Mouse (Mus musculus) left cerebral cortex, adult 11 months (tissue): ENCODE measurements around the gene Gm7247.
A peak's percentile ranks its signal among the peaks of the same experiment; 100 is the strongest.
"Not testable (repeated sequence)": the region's sequence is repeated elsewhere in the genome, so short reads cannot be mapped to it uniquely, and the experiment has no call there.

ENCODE experiments used
- DNase-seq: peaks from one replicate; pipeline ENCODE4 v3.0.0; 2022; ENCODE audit warnings: low spot score

The Gm7247 gene

DNA sequence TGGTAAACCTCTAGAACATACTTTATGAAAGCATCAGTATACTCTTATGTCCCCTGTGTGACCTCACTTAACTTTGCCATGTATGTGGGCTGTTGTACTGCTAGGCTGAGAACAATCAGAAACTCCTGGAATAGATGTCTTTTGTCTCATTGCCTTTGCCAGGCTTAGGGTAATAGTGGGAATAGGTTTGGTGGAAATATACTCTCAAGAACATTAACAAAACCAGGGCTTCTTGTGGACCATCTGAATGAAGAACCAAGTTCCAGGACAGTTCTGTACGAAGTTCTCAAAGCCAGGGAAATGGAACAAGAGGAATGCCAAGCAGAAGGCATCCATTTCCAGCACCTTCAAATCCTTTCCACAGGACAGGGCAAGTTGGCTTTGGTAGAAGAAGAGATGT is at the start of gene Gm7247:
Gene Gm7247, plus strand, starts transcription at position 301 of the 400 bp plus-strand sequence.
- DNase-seq = no peak

DNA sequence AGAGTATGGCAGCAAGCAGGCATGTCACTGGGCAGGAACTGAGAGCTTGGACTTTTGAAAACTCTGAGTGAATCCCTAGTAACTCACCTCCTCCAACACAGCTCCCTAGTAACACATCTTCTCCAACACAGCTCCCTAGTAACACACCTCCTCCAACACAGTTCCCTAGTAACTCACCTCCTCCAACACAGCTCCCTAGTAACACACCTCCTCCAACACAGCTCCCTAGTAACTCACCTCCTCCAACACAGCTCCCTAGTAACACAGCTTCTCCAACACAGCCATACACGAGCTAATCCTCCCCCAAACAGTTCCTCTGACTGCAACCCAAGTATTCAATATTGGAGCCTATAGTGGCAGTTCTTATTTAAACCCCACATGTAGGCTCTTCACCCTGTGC is 37.6 kb upstream of the Gm7247 start:
- no peak for DNase-seq

DNA sequence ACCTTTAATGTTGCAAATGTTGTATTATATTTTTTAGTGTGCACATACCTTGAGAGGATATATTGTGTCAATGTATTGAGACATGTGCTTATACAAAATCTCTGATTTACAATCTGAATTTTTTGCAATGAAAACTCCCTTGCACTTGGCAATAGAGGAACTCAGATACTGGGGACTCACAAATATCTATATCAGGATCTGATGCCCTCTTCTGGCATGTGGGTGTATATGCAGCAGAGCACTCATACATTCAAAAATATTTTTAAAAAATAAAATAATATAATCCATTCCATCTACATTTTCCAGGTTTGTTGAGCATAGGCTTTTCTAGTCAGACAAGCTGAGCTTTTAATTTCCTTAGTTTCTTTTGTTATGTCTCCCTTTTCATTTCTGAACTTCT is 15.5 kb upstream of the Gm7247 start:
- no peak for DNase-seq

DNA sequence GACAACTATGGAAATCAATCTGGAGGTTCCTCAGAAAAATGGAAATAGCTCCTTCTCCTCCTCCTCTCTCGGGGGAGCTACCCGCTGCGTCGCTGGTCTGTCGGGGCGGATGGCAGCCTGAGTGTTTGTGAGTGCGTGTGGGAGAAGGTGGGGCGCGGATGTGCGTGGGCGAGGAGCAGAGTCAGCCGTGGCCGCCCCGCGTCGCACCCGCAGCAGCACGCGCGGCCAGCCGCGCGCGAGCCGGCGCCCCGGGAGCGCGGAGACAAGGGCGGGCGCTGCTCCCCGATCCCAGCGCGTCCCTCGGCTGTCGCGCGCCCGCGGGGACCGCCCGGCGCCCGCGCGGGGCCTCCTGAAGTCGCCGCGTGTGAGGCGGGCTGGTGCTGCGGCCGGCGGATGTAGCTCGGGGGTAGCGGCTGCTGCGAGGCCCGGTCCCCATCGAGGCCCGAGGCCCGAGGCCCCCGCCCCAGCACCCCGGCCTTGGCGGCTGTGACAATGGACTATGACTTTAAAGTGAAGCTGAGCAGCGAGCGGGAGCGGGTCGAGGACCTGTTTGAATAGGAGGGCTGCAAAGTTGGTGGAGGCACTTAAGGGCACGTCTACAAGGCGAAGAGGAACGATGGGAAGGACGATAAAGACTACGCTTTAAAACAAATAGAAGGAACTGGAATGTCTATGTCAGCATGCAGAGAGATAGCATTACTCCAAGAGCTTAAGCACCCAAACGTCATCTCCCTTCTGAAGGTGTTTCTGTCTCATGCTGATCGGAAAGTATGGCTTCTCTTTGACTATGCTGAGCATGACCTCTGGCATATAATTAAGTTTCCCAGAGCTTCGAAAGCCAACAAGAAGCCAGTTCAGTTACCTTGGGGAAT is 3.2 kb upstream of the Gm7247 start:
- DNase-seq = peak; percentile 51

DNA sequence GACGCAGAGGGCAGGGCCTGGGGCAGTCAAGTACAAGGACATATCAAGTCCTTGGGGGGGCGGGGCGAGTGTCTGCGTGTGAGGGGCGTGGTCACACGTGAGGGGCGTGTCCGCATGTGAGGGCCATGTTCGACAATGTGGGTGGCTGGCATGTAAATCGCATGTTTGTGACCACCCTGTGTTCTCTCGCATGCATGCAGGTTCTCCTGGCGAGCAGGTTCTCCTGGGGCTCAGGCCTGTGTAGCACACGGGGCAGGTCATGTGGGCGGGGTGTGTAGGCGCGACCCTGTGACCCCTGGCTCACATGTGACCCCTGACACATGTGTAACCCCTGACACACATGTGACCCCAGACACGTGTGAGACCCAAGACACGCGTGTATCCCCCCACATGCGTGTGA is 21.2 kb downstream of the Gm7247 start:
- no peak for DNase-seq

DNA sequence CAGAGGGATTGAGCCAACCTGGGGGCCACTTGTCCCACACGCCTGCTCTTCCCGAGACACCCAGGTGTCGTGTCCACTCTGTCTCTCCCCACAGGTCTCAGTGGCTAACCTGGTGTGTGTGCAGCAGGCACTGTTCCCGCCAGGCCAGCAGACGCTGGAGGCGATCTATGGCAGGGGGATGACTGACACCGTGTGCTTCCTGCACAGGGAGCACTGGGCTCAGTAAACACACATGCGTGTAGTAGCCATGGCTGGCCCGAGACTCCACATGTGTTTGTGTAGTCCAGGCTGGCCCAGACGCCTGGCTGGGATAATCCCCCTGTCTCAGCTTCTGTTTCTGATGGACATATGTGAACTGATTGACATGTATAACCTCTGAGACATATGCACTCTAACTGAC is 22.8 kb downstream of the Gm7247 start:
- DNase-seq = no peak

DNA sequence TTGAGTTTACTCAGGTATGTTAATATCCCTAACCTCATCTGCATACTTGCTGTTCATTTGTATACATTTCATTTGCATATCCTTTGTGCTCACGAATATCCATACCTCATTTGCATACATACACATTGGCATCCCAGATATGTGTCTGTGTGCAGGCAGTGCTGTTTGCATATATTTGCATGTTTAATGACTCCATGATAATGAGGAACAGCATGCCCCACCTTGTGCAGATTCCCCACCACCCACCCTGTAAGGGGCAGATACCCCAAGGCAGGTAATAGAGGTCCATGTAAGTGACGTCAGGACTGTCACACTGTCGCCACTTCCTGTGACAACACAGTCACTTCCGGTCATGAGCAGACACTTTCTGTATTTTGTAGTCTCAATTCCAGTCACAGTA is 24.2 kb downstream of the Gm7247 start:
- DNase-seq = no peak

DNA sequence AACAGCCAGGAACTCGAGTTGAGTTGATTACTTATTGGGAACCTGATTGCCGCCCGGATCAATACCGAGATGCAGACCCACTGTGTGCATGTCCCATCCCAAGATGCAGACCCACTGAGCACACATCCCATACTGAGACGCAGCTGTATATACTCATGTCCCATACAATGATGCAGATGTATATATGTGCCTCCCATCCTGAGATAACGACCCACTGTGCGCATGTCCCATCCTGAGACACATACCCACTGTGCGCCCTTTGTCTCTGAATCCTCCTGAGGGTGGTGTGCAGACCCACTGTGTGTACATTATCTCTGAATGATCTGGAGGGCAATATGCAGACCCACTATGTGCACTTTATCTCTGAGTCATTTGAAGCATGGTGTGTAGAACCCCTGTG is 26.2 kb downstream of the Gm7247 start:
- DNase-seq = no peak

DNA sequence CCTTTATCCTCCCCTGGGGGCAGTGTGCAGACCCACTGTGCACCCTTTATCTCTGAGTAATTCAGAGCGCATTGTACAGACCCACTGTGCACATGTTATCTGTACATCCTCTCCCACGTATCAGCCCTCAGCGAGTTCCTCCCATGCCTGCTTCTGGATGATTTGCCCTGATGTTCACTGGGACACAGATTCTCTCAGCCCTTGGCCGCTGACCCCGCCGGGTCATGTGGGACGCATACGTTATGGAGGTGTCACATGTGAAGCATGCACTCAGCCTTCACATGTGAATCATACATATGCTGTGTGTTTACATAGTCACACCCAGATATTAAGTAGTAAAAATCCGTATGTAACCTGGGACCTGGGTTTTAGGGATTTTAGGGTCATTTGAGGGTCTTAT is 26.7 kb downstream of the Gm7247 start:
- no peak for DNase-seq

DNA sequence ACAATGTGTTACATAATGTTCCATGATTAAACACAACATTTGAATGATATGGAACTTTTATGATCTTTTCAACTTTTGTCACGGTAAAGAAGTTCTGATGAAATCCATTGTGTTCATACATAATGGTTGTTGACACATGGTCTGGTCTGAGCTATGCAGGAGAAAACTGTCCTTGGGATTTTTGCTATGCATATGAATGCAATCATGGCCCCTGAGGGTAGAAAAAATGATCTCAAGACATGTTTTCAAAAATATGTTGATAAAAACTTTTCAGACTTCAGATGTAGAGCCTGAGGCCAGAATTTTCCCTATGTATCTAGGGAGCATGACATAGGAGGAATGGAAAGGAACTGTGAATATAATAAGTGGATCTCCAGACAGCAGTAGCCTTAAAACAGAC is 49.0 kb downstream of the Gm7247 start, which contains the start of gene Vmn2r88:
Gene Vmn2r88, plus strand, starts transcription at position 301 of the 400 bp plus-strand sequence.
- DNase-seq = no peak

DNA sequence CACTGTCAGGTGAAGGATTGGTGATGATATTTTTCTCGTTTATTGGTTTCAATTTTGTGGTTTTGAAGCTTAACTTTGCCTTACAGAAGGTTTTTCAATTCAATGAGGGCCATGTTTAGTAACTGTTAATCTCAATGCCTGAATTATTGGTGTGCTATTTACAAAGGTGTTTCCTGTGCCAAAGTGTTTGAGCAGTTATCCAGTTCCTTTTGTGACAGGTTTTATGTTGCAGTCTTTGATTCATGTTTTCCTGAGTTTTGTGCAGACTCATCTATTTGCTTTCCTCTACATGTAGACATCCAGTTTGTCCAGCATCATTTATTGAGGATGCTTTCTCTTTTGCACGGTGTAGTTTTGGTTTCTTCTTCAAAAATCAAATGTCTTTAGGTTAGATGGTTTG is 62.3 kb downstream of the Gm7247 start:
- DNase-seq = no peak

DNA sequence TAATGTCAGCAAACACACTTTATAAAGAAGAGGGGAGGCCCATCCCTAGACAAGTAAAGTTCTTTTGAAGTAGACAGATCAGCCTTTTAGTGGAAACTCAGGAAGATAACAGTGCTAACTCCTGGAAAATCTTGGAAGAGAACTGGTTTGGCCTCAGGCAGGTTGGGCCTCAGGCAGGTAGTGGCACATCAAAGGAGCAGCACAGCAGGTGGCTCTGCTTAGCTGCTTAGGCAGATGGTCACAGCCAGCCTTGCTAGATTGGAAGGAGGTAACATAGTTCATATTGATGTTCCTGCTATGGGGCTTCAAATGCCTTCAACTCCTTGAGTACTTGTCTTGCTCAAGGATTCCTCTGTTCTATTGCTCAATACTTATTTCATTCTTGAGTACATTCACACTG is 68.6 kb downstream of the Gm7247 start:
- not testable (repeated sequence) for DNase-seq

DNA sequence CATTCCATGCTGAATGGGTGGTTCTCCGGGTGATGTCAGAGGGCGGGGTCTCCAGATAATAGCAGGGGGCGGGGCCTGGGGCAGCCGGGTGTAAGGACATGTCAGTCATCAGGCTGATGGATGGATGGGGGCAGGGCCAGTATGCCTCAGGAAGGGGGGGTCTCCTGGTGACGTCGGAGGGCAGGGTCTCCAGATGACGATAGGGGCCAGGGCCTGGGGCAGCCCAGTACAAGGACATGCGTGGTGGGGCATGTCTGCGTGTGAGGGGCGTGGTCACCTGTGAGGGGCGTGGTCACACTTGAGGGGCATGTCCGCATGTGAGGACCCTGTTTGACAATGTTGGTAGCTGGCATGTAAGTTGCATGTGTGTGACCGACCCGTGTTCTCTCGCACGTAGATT is 73.0 kb downstream of the Gm7247 start:
- no peak for DNase-seq

DNA sequence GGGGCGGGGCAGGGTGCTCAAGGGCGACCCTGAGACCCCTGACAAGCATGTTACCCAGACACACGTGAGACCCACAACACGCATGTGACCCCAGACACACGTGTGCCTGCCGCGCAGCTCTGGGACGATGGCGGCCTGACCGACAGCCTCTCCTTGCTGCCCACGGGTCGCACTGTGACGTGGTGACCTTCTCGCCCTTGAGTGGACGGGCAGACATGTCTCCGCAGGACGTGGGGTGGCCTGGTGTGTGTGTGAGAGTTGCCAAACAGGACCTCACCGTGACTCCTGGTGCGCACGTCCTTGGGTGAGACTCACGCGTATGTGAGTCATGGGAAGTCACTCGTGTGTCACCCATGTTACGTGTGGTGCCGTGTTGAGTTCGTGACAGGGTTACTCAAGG is 73.5 kb downstream of the Gm7247 start:
- DNase-seq = no peak

DNA sequence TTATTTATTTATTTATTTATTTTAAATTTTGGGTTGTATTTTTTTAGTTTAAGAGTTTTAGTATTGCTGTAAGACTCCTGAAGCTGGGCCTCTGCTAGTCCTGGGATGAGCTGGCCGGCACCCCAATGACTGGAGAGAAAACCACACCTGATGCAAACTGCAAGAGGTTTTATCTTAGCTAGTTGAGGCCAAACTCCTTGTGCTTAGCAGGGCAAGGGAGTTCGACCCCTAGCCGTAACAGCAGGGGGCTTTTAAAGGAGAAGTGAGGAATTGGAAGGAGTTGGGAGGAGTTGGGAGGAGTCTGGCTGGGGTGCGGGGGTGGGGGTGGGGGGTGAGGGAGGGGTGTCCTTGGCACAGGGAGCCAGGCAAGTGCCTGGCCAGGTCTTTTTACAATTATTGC is 77.4 kb downstream of the Gm7247 start:
- DNase-seq = no peak

DNA sequence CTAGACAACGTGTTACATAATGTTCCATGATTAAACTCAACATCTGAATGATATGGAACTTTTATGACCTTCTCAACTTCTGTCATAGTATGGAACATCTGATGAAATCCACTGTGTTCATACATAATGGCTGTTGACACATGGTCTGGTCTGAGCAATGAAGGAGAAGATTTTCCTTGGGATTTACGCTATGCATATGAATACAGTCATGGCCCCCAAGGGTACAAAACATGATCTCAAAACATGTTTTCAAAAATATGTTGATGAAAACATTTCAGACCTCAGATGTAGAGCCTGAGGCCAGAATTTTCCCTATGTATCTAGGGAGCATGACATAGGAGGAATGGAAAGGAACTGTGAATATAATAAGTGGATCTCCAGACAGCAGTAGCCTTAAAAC is 90.0 kb downstream of the Gm7247 start, which contains the start of gene Vmn2r89:
Gene Vmn2r89, plus strand, starts transcription at position 301 of the 400 bp plus-strand sequence.
- not testable (repeated sequence) for DNase-seq

DNA sequence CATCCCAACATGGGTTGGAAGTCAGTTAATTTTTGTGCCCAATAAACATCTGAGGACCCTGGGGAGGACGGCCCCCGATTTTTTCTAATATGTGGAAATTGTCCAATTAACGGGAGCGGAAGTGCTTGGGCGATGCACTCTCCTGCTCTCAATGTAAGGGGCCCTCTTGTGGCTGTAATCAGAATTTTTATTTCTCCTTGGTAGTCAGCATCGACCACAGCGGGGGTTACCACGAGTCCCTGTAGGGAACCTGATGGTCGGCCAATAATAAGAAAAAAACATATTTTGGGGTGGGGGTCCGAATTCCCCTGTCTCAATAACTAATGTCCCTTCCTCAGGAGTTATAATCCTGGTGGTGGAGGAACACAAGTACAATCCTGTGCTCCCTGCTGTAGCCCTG is 118.7 kb downstream of the Gm7247 start:
- not testable (repeated sequence) for DNase-seq

DNA sequence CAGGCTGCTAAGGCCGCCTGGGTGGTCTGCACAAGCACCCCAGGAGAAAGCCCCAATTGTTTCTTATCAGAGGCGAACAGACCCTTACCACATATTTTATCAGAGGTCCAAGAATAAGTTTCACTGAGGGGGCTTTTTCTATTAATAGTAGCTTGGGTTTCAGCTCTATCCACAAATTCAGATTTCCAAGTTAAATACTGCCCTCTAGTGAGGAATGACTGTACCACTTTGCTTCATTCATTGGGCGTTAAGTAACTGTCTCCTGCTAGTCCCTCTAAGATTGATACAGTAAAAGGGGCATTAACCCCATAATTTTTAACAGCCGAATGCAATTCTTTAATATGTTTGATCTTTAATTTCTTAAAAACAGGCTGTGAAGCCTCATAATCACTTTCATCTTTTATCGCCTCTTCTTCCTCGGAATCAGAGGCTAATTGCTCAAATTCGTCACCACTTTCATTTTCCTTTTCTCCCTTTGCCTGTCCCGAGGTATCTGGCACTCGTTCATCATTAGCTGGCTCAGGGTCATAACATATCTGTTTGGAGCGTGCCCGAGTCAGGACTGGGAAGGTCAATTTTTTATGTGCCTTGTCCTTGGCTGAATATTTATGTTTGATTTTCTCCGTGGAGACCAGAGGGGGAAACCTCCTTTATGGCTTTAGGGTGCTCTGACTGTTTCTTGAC is 119.9 kb downstream of the Gm7247 start:
- DNase-seq = not testable (repeated sequence)

DNA sequence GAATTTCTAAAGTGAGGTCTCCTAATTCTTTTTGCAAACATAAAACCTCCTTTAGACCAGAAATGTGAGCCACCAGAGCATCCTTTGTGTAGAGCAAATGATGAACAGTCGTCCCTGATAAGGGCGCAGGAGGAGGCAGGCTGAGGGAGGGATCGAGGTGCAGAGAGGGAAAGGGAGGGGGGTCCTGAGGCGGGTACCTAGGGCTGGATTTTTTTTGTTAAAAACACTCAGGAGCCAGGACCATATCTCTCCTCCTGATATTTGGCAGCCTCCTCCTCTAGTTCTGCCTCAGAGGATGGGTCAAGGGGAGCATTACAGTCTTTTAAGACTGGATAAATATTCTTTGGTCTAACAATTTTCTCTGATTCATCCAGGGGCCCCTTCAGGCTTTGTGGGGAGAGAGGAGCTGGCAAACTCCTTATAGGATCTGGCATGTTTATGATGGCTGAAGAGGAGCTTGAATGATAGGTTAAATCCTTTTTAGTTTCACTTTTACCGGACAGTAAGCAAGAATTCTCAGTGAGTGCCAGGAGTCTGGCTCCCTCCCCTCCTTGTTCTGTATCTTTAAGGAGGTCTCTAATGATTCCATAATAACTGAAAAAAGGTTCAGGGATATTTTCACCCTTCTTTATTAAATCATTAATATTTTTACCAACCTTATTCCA is 120.6 kb downstream of the Gm7247 start:
- no peak for DNase-seq

DNA sequence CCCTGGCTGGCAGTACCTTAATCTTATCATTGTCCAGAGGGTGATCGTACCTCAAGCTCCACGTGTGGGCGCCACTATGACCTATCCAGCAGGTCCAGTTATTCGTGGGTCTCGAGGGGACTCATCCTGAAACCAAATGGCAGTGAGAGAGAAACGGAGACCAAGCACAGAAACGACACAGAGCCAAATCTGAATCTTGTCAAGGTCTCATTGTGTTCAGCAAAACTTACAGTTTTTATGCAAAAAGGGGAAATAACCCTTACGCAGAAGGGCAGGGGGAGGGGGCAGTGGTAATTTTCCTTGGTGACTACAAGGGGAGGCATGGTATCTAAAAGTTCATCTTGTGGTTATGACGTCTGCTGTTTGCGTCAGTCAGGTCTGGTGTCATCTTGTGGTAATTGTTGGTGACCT is 121.4 kb downstream of the Gm7247 start:
- not testable (repeated sequence) for DNase-seq

DNA sequence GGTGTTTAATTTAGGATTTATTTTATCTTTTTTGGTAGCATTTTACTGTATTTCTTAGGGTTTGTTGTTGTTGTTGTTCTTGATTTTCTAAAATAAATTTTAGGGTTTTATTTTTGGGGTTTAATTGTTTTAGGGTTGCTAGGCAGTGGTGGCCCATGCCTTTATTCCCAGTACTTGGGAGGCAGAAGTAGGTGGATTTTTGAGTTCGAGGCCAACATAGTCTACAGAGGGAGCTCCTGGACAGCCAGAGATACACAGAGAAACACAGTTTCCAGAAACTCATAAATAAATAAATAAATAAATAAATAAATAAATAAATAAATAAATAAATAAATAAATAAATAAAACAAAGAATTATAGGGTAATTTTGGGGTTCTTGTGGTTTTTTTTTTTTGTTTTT is 122.1 kb downstream of the Gm7247 start:
- DNase-seq = no peak

DNA sequence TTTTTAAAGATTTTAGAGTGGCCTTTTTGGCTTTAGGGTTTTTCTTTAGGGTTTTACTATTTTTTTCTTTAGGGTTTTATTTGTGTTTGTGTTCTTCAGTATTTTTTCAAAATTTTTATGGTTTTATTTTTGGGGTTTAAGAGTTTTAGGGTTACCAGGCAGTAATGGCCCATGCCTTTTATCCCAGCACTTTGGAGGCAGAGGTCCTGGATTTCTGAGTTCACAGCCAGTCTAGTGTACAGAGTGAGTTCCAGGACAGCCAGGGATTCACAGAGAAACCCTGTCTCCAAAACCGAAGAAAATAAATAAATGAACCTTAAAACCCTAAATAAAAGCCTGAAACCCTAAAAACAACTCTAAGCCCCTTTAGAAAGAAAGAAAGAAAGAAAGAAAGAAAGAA is 124.6 kb downstream of the Gm7247 start:
- DNase-seq = no peak

DNA sequence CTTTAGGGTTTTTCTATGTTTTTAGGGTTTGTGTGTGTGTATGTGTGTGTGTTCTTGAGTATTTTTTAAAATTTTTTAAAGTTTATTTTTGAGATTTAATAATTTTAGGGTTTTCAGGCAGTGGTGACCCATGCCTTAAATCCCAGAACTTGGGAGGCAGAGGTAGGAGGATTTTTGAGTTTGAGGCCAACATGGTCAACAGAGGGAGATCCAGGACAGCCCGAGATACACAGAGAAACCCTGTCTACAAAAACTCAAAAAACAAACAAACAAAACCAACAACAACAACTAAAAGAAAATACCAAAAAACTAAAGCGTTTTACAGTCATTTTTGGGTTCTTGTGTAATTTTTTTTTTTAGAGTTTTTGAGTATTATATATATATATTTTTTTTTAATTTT is 134.2 kb downstream of the Gm7247 start:
- DNase-seq = no peak
